Mouse (Mus musculus): ENCODE data around the gene Apeh.

Apeh gene

GRCm38 (mm10) chr9:108119891-108120411 is 25.5 kb upstream of the Apeh start:
- no peak for DNase-seq (ENCODE audit: low spot score in 2 of 2)

- no peak for DNase-seq (ENCODE audit: low spot score in 2 of 2)
These were observed 22.7 kb upstream of the Apeh start for GRCm38 (mm10) chr9:108117143-108117542.

GRCm38 (mm10) chr9:108115290-108116077 is 21.1 kb upstream of the Apeh start:
- DNase-seq (ENCODE audit: low spot score in 2 of 2) = no peak

- DNase-seq (ENCODE audit: low spot score in 2 of 2) = no peak
These were observed 18.4 kb upstream of the Apeh start for GRCm38 (mm10) chr9:108112719-108113340.

- DNase-seq (ENCODE audit: low spot score in 2 of 2) = no peak
These were observed 17.3 kb upstream of the Apeh start for GRCm38 (mm10) chr9:108111593-108112121.

GRCm38 (mm10) chr9:108111101-108111592 is 16.7 kb upstream of the Apeh start:
- no peak for DNase-seq (ENCODE audit: low spot score in 2 of 2)

GRCm38 (mm10) chr9:108110160-108110559 is 15.8 kb upstream of the Apeh start:
- DNase-seq (ENCODE audit: low spot score in 2 of 2) = peak; percentile 35 to 58

- no peak for DNase-seq (ENCODE audit: low spot score in 2 of 2)
These were observed 13.5 kb upstream of the Apeh start for GRCm38 (mm10) chr9:108107867-108108266.

GRCm38 (mm10) chr9:108106090-108106489 is 11.7 kb upstream of the Apeh start:
- DNase-seq (ENCODE audit: low spot score in 2 of 2) = no peak

- DNase-seq (ENCODE audit: low spot score in 2 of 2) = no peak
These were observed 11.1 kb upstream of the Apeh start for GRCm38 (mm10) chr9:108105549-108105863.

- peak in 1 of 2 experiments; percentile 31 for DNase-seq (ENCODE audit: low spot score in 2 of 2)
These were observed 10.6 kb upstream of the Apeh start for GRCm38 (mm10) chr9:108104766-108105548.

- DNase-seq (ENCODE audit: low spot score in 2 of 2) = no peak
These were observed 5.2 kb upstream of the Apeh start for GRCm38 (mm10) chr9:108099619-108100018.

GRCm38 (mm10) chr9:108095949-108096712 is 1.7 kb upstream of the Apeh start:
- DNase-seq (ENCODE audit: low spot score in 2 of 2) = no peak

- no peak for DNase-seq (ENCODE audit: low spot score in 2 of 2)
These were observed 1.1 kb upstream of the Apeh start for GRCm38 (mm10) chr9:108095518-108095917.

- DNase-seq (ENCODE audit: low spot score in 2 of 2) = peak in 1 of 2 experiments; percentile 62
These were observed 599 bp upstream of the Apeh start for GRCm38 (mm10) chr9:108094998-108095411.

GRCm38 (mm10) chr9:108093586-108093985 is 820 bp downstream of the Apeh start:
- no peak for DNase-seq (ENCODE audit: low spot score in 2 of 2)

- DNase-seq (ENCODE audit: low spot score in 2 of 2) = no peak
These were observed 3.7 kb downstream of the Apeh start for GRCm38 (mm10) chr9:108090611-108091120.

- no peak for DNase-seq (ENCODE audit: low spot score in 2 of 2)
These were observed 9.1 kb downstream of the Apeh start for GRCm38 (mm10) chr9:108085261-108085660.

GRCm38 (mm10) chr9:108083561-108083960 is 10.8 kb downstream of the Apeh start:
- no peak for DNase-seq (ENCODE audit: low spot score in 2 of 2)

GRCm38 (mm10) chr9:108082988-108083431 is 11.4 kb downstream of the Apeh start, which contains the start of gene Rnf123:
Rnf123 (minus strand) TSS chr9:108083346.
- DNase-seq (ENCODE audit: low spot score in 2 of 2) = no peak

GRCm38 (mm10) chr9:108082549-108082948 is 11.9 kb downstream of the Apeh start:
- DNase-seq (ENCODE audit: low spot score in 2 of 2) = no peak
